Mouse (Mus musculus): ENCODE measurements around the gene Magi1.

DNA sequence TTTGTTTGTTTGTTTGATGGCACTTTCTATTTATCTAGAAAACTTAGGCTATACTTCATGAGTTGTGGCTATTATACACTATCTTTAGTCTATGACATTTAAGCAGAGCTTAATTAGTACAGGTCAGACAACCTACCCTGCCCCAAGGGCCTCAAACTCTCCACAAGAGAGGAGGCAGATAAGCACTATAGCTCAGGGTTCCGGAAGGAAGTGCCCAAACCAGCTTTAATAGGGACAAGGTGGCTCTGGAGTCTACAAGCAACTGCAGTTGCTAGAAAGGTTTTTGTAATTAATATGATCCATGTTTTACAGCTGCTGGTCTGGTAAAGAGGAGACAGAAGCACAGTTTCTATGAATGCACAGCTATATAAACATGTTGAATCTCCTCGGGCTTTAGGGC is 196.9 kb downstream of the Magi1 start:
- TF ChIP-seq CTCF (IDR thresholded peaks at IDR 0.05; ENCODE audit: borderline replicate concordance, extremely low read depth, insufficient read depth, insufficient read length) (no peak), POLR2A (IDR thresholded peaks at IDR 0.05; ENCODE audit: borderline replicate concordance, extremely low read depth, insufficient read depth, insufficient read length, poor library complexity, severe bottlenecking) (no peak)

All from brain, embryonic 14.5 days (tissue).